Mouse (Mus musculus) ES-E14 (cell line): ENCODE results near the gene Ddx43.

Experiments used
- CHD2 ChIP-seq: IDR thresholded peaks from 2 replicates; pipeline ENCODE4 v1.6.1; 2014; ENCODE audit warnings: mild to moderate bottlenecking, low read depth, low read length, inconsistent platforms
- HCFC1 ChIP-seq: IDR thresholded peaks from 2 replicates; pipeline ENCODE4 v1.6.1; 2012; ENCODE audit warnings: low read length, inconsistent platforms, borderline replicate concordance; ENCODE audit not compliant: insufficient read depth
- MAFK ChIP-seq: IDR thresholded peaks from 2 replicates; pipeline ENCODE4 v1.6.1; 2014; ENCODE audit warnings: mild to moderate bottlenecking, low read depth, low read length, inconsistent platforms; ENCODE audit not compliant: insufficient read depth
- ZC3H11A ChIP-seq: IDR thresholded peaks from 2 replicates; pipeline ENCODE4 v1.6.1; 2012; ENCODE audit warnings: low read depth, mild to moderate bottlenecking, inconsistent platforms, low read length, borderline replicate concordance
- ZNF384 ChIP-seq: IDR thresholded peaks from 2 replicates; pipeline ENCODE4 v1.6.1; 2012; ENCODE audit warnings: low read depth, low read length, inconsistent platforms

- TF ChIP-seq ZNF384 (no peak), MAFK (no peak), HCFC1 (no peak), CHD2 (no peak), ZC3H11A (no peak)
Observed at GRCm38 (mm10) chr9:78465725-78466124, 70.1 kb downstream of the Ddx43 start.
